Mouse (Mus musculus) embryonic stem cell, embryonic (primary cell): ENCODE data around the gene Dennd5b.

ENCODE experiments used
- CTCF ChIA-PET, 4 experiments: fragments of 300-600 bp in 2 of 4; fragments of 350-600 bp in 2 of 4; sonication (Branson Sonifier 250); formaldehyde crosslinking; loops; one replicate each; lab custom pipeline; 2022; ENCODE audit warnings: inconsistent platforms in 2 of 4; lab: Charles Lee
- POLR2A ChIA-PET, 4 experiments: fragments of 300-600 bp in 2 of 4; fragments of 350-600 bp in 2 of 4; sonication (Branson Sonifier 250); formaldehyde crosslinking; loops; one replicate each; lab custom pipeline; 2022; ENCODE audit warnings: antibody characterized with exemption in 4 of 4, inconsistent platforms in 1 of 4; lab: Charles Lee

Gene Dennd5b

GRCm38 (mm10) chr6:148993117-148994077 lies 108.1 kb downstream of the Dennd5b start:
- ChIA-PET POLR2A (interaction anchor here (0.5 to 9.6 kb wide), 106 partner anchors 10 to 856 kb away, joined by 3 to 264 read pairs (median 5); partner anchors contain the start of genes Sinhcaf (in 4 of the 4), Caprin2 (in 3 of the 4), Dennd5b (in 3 of the 4) and Amn1 (in 2 of the 4)), CTCF (interaction anchor here (0.6 to 3.0 kb wide), 19 partner anchors 11 to 127 kb away, joined by 3 to 16 read pairs (median 4); partner anchors contain the start of genes Dennd5b (in 1 of the 4) and Sinhcaf (in 1 of the 4))

- ChIA-PET CTCF (interaction anchor here (0.5 to 3.0 kb wide), 24 partner anchors 9 to 389 kb away, joined by 3 to 16 read pairs (median 3); partner anchors contain the start of genes Dennd5b (in 1 of the 4) and Sinhcaf (in 1 of the 4)), POLR2A (interaction anchor here (0.6 to 9.6 kb wide), 119 partner anchors 9 to 855 kb away, joined by 3 to 264 read pairs (median 5); partner anchors contain the start of genes Sinhcaf (in 4 of the 4), Caprin2 (in 3 of the 4), Dennd5b (in 3 of the 4) and Amn1 (in 2 of the 4))
Measured at GRCm38 (mm10) chr6:148992373-148993116, 108.9 kb downstream of the Dennd5b start.

GRCm38 (mm10) chr6:148991660-148992372 lies 109.7 kb downstream of the Dennd5b start:
- POLR2A ChIA-PET, result interaction anchor here (0.6 to 9.6 kb wide), 111 partner anchors 8 to 781 kb away, joined by 3 to 264 read pairs (median 5); partner anchors contain the start of genes Sinhcaf (in 4 of the 4), Caprin2 (in 3 of the 4), Amn1 (in 2 of the 4) and Bicd1 (in 2 of the 4)
- CTCF ChIA-PET, result interaction anchor here (0.6 to 3.0 kb wide), 17 partner anchors 9 to 390 kb away, joined by 3 to 16 read pairs (median 4); partner anchors contain the start of genes Dennd5b (in 1 of the 4) and Sinhcaf (in 1 of the 4)

- ChIA-PET POLR2A (interaction anchor here in 3 of 4 experiments (0.6 to 9.6 kb wide), 22 partner anchors 7 to 275 kb away, joined by 3 to 264 read pairs (median 5); partner anchors contain the start of genes Sinhcaf (in 3 of the 3), Caprin2 (in 1 of the 3), Dennd5b (in 1 of the 3) and Gm10203 (in 1 of the 3)), CTCF (interaction anchor here in 1 of 4 experiments (0.6 to 0.7 kb wide), 2 partner anchors 10 to 19 kb away, joined by 3 read pairs; no protein-coding TSS in a partner anchor)
Measured at GRCm38 (mm10) chr6:148989792-148990491, 111.5 kb downstream of the Dennd5b start.

- ChIA-PET POLR2A (interaction anchor here in 2 of 4 experiments (0.6 to 1.3 kb wide), 5 partner anchors 9 to 154 kb away, joined by 3 to 10 read pairs (median 3); partner anchors contain the start of gene Sinhcaf (in 1 of the 2)), CTCF (no interaction called here)
Measured at GRCm38 (mm10) chr6:148986003-148986402, 115.5 kb downstream of the Dennd5b start.

- POLR2A ChIA-PET, result interaction anchor here (0.7 to 4.7 kb wide), 8 partner anchors 8 to 48 kb away, joined by 3 to 39 read pairs (median 4); no protein-coding TSS in a partner anchor
- CTCF ChIA-PET, result interaction anchor here in 1 of 4 experiments (1.0 kb wide), 1 partner anchor 8 kb away, joined by 3 read pairs; no protein-coding TSS in a partner anchor
Measured at GRCm38 (mm10) chr6:148980495-148980894, 121.0 kb downstream of the Dennd5b start.

- ChIA-PET POLR2A (interaction anchor here (0.6 to 6.9 kb wide), 13 partner anchors 8 to 29 kb away, joined by 3 to 62 read pairs (median 5); partner anchors contain the start of gene Sinhcaf (in 2 of the 4)), CTCF (interaction anchor here in 1 of 4 experiments (1.0 to 1.2 kb wide), 2 partner anchors 16 to 17 kb away, joined by 3 read pairs; no protein-coding TSS in a partner anchor)
Measured at GRCm38 (mm10) chr6:148975096-148975495, 126.4 kb downstream of the Dennd5b start.

GRCm38 (mm10) chr6:148972891-148973290 lies 128.6 kb downstream of the Dennd5b start:
- ChIA-PET POLR2A (interaction anchor here in 3 of 4 experiments (0.6 to 6.9 kb wide), 8 partner anchors 10 to 27 kb away, joined by 3 to 62 read pairs (median 6); partner anchors contain the start of gene Sinhcaf (in 1 of the 3)), CTCF (interaction anchor here in 1 of 4 experiments (0.9 kb wide), 1 partner anchor 8 kb away, joined by 3 read pairs; no protein-coding TSS in a partner anchor)

GRCm38 (mm10) chr6:148972059-148972848 lies 129.2 kb downstream of the Dennd5b start:
- ChIA-PET POLR2A (interaction anchor here in 3 of 4 experiments (0.6 to 6.9 kb wide), 10 partner anchors 10 to 170 kb away, joined by 3 to 62 read pairs (median 4); partner anchors contain the start of gene Sinhcaf (in 1 of the 3)), CTCF (interaction anchor here in 1 of 4 experiments (0.9 to 2.2 kb wide), 2 partner anchors 9 to 22 kb away, joined by 3 to 5 read pairs; no protein-coding TSS in a partner anchor)

- ChIA-PET POLR2A (interaction anchor here (0.7 to 6.9 kb wide), 14 partner anchors 11 to 171 kb away, joined by 3 to 62 read pairs (median 4); no protein-coding TSS in a partner anchor), CTCF (interaction anchor here in 3 of 4 experiments (0.6 to 2.2 kb wide), 4 partner anchors 14 to 274 kb away, joined by 3 to 5 read pairs (median 3); no protein-coding TSS in a partner anchor)
Measured at GRCm38 (mm10) chr6:148971385-148971940, 130.0 kb downstream of the Dennd5b start.

GRCm38 (mm10) chr6:148961285-148961684 lies 140.2 kb downstream of the Dennd5b start:
- ChIA-PET POLR2A (interaction anchor here in 3 of 4 experiments (0.5 to 9.7 kb wide), 22 partner anchors 8 to 749 kb away, joined by 3 to 447 read pairs (median 4); partner anchors contain the start of genes Sinhcaf (in 2 of the 3) and Ergic2 (in 1 of the 3)), CTCF (interaction anchor here in 3 of 4 experiments (0.5 to 3.0 kb wide), 4 partner anchors 12 to 33 kb away, joined by 4 to 12 read pairs (median 4); partner anchors contain the start of gene Sinhcaf (in 1 of the 3))

GRCm38 (mm10) chr6:148959540-148960238 lies 141.8 kb downstream of the Dennd5b start:
- ChIA-PET POLR2A (interaction anchor here in 3 of 4 experiments (0.7 to 9.7 kb wide), 17 partner anchors 10 to 606 kb away, joined by 3 to 447 read pairs (median 6); partner anchors contain the start of genes Sinhcaf (in 3 of the 3) and Caprin2 (in 1 of the 3)), CTCF (interaction anchor here (0.7 to 3.0 kb wide), 6 partner anchors 13 to 107 kb away, joined by 3 to 12 read pairs (median 4); partner anchors contain the start of genes Caprin2 (in 1 of the 4) and Sinhcaf (in 1 of the 4))

GRCm38 (mm10) chr6:148958712-148959111 lies 142.8 kb downstream of the Dennd5b start:
- ChIA-PET POLR2A (interaction anchor here (0.6 to 9.7 kb wide), 17 partner anchors 8 to 459 kb away, joined by 3 to 447 read pairs (median 15); partner anchors contain the start of gene Sinhcaf (in 3 of the 4)), CTCF (interaction anchor here (0.6 to 3.0 kb wide), 9 partner anchors 9 to 235 kb away, joined by 3 to 12 read pairs (median 3); partner anchors contain the start of gene Caprin2 (in 1 of the 4))
